Mouse (Mus musculus): ENCODE results near the gene Fam213b. TPM values are rescaled to one million over a fixed set of nuclear protein-coding genes. Genes with fewer than 3 reads are reported as not detected.
A peak's percentile ranks its signal among the peaks of the same experiment; 100 is the strongest.

Fam213b gene
- polyA plus RNA-seq, 1 experiment from 2014 or later: 45.9 TPM

DNA sequence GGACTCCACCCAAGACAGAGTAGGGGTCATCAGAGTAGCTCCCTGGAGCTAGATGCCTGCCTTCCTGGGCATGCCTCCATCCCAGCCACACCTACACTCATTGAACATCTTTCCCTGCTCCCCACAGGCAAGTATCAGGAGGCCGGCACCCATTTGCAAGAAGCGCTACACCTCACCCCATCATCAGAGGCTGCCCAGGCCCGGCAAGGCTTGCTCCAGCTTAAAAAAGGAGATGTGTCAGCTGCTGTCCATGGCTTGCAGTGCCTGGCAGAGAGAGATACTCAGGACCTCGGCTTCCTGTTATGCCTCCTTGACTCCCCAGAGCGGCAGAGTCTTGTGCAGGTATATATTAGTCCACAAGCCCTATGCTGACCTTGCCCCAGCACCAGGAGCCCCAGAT, 37.0 kb downstream of the Fam213b start:
- H3K4me3 ChIP-seq (ENCODE audit: low read depth, low read length): no peak overlapping the region
- 0 out of 2 replicates have a peak, but pooled peaks cover 9% of the 10 kb centered on the region for H3K27me3 ChIP-seq (replicated peaks; ENCODE audit: control insufficient read depth, insufficient read depth, low read length)
- DNase-seq (ENCODE audit: low spot score) (no peak), ATAC-seq (no peak)
- 78% methylated on average over 5 of the region's 5 CpGs for WGBS
- no peaks in the 10 kb centered on the region for H3K36me3 ChIP-seq (ENCODE audit: control insufficient read depth, insufficient read depth, low read length)
- peaks cover 4% of the 10 kb centered on the region; the same call in 1 of the 2 replicates for H3K4me1 ChIP-seq (ENCODE audit: control insufficient read depth, insufficient read depth, low read length)
- H3K27ac ChIP-seq (ENCODE audit: low read depth, low read length): no peak overlapping the region
- no peak overlapping the region for H3K9ac ChIP-seq (ENCODE audit: low read length)
- no peak overlapping the region for H3K4me2 ChIP-seq (ENCODE audit: low read length)
- H3K9me3 ChIP-seq (replicated peaks; ENCODE audit: control insufficient read depth, low read length): no peaks in the 10 kb centered on the region

DNA sequence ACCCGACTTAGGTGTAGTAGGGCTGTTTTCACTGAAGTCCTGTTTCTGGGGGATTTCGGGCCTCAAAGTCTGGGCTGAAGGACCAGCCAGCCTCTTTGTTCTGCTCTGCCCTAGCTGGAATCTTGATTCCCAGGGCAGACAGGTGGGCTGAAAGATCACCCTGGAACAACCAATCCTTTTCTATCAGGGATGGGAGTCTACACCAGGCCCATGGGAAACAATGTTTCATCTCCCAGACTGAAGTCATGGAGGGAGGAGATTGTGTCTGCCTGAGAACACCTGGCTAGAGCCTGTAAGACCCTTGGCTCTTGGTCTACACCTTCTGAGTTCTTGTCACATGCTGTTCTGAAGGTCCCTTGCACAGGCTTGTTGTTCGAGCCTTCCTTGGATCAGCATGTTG, 40.3 kb downstream of the Fam213b start:
- 0 out of 2 replicates have a peak, but pooled peaks cover 4% of the 10 kb centered on the region for H3K4me1 ChIP-seq (ENCODE audit: control insufficient read depth, insufficient read depth, low read length)
- DNase-seq (ENCODE audit: low spot score) (no peak), ATAC-seq (no peak)
- H3K27me3 ChIP-seq (replicated peaks; ENCODE audit: control insufficient read depth, insufficient read depth, low read length): peaks cover 33% of the 10 kb centered on the region
- no peak overlapping the region for H3K9ac ChIP-seq (ENCODE audit: low read length)
- no peak overlapping the region for H3K4me3 ChIP-seq (ENCODE audit: low read depth, low read length)
- H3K36me3 ChIP-seq (ENCODE audit: control insufficient read depth, insufficient read depth, low read length): no peaks in the 10 kb centered on the region
- H3K27ac ChIP-seq (ENCODE audit: low read depth, low read length): no peak overlapping the region
- no peaks in the 10 kb centered on the region for H3K9me3 ChIP-seq (replicated peaks; ENCODE audit: control insufficient read depth, low read length)
- H3K4me2 ChIP-seq (ENCODE audit: low read length): no peak overlapping the region
- WGBS: 80% methylated on average over 3 of the region's 3 CpGs

DNA sequence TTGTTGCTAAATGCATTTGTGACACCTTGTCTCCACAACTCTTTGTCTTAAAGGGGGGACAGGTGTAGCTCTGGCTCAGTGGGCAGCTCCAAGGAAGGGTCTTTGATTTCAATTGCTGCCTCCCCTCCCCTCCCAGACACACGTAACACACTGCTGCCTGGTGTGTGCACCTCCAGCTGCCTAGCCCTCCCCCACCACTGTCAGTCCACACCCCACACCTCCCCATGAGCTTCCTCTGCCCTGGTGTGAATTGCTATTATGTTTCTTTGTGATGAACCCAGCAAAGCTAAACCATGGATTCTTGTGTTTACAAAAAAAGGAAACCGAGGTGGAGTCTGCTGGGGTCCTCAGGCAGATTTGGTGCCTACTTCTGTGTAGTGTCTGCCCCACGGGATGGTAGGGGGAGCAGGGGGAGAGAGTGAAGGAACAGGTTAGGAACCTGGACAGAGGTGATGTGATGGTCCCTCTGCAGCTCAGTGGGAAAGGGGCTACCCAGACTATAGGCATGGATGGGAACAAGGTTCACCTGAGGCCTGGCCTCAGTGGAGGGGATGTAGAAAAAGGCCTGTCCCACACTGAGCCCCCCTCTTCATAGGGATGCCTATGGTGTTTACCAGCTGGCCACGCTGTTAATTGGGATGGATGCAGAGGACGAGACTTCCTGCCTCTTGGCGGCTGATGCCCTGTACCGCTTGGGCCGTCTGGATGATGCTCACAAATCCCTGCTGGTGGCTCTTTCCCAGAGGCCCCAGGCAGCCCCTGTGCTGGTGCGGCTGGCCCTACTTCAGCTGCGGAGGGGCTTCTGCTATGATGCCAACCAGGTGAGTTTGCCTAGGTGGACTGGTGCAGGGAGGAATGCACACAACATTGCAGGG, 41.3 kb downstream of the Fam213b start:
- Histone ChIP-seq H3K27me3 (replicated peaks; ENCODE audit: control insufficient read depth, insufficient read depth, low read length) (peaks cover 34% of the 10 kb centered on the region), H3K4me1 (ENCODE audit: control insufficient read depth, insufficient read depth, low read length) (0 out of 2 replicates have a peak, but pooled peaks cover 4% of the 10 kb centered on the region)
- no peak for DNase-seq (ENCODE audit: low spot score)

DNA sequence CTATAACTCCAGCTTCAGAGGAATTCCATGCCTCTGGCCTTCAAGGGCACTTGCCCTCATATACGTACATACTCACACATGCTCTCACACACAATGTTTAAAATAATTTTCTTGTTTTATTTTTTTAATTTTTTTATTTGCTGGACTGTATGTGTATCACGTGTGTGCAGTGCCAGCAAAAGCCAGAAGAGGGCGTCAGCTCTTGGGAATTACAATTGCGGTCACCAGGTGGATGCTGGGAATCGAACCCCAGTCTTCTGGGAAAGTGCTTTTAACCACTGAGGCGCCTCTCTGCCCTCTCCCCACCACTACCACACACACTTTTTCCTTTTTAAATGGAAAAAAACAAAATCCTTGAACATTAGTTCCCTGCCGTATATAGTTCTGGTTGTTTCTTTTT, 42.1 kb downstream of the Fam213b start:
- H3K4me2 ChIP-seq (ENCODE audit: low read length): peak overlapping the region; percentile 73; the same call in 1 of the 2 replicates
- H3K27ac ChIP-seq (ENCODE audit: low read depth, low read length): peak overlapping the region; percentile 75; the same call in 1 of the 2 replicates
- H3K9ac ChIP-seq (ENCODE audit: low read length): no peak overlapping the region
- no peaks in the 10 kb centered on the region for H3K9me3 ChIP-seq (replicated peaks; ENCODE audit: control insufficient read depth, low read length)
- ATAC-seq (no peak), DNase-seq (ENCODE audit: low spot score) (no peak)
- H3K4me3 ChIP-seq (ENCODE audit: low read depth, low read length): peak overlapping the region; percentile 45; the same call in 1 of the 2 replicates
- 0 out of 2 replicates have a peak, but pooled peaks cover 4% of the 10 kb centered on the region for H3K4me1 ChIP-seq (ENCODE audit: control insufficient read depth, insufficient read depth, low read length)
- WGBS: 91% methylated on average over 7 of the region's 7 CpGs
- no peaks in the 10 kb centered on the region for H3K36me3 ChIP-seq (ENCODE audit: control insufficient read depth, insufficient read depth, low read length)
- peaks cover 34% of the 10 kb centered on the region for H3K27me3 ChIP-seq (replicated peaks; ENCODE audit: control insufficient read depth, insufficient read depth, low read length)

More for the DNA sequence above, 41.3 kb downstream of the Fam213b start:
- Histone ChIP-seq H3K9me3 (replicated peaks; ENCODE audit: control insufficient read depth, low read length) (no peaks in the 10 kb centered on the region), H3K36me3 (ENCODE audit: control insufficient read depth, insufficient read depth, low read length) (no peaks in the 10 kb centered on the region), H3K27ac (ENCODE audit: low read depth, low read length) (no peak overlapping the region), H3K9ac (ENCODE audit: low read length) (no peak overlapping the region), H3K4me2 (ENCODE audit: low read length) (no peak overlapping the region), H3K4me3 (ENCODE audit: low read depth, low read length) (no peak overlapping the region)
- 79% methylated on average over 10 of the region's 10 CpGs for WGBS
- no peak for ATAC-seq

DNA sequence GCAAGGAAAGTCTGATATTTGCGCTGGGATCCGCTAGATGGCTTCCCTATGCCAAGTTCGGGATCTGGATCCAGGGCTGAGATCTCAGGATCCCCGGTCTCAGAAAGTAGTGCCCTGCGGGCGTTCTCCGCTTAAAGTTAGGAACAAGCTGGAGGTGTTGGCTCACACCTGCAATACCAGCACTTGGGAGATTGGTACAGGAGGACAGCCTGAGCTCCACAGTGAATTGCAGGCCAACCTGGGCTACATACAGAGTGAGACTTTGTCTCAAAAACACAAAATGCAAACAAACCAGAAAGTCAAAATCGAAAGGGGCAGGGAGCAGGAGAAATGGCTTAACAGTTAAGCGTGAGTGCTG, 42.5 kb downstream of the Fam213b start:
- H3K4me3 ChIP-seq (ENCODE audit: low read depth, low read length): peak overlapping the region; percentile 45
- H3K36me3 ChIP-seq (ENCODE audit: control insufficient read depth, insufficient read depth, low read length): no peaks in the 10 kb centered on the region
- peaks cover 34% of the 10 kb centered on the region for H3K27me3 ChIP-seq (replicated peaks; ENCODE audit: control insufficient read depth, insufficient read depth, low read length)
- H3K4me2 ChIP-seq (ENCODE audit: low read length): peak overlapping the region; percentile 73
- DNase-seq (ENCODE audit: low spot score) (no peak), ATAC-seq (no peak)
- WGBS: 15% methylated on average over 9 of the region's 9 CpGs
- H3K27ac ChIP-seq (ENCODE audit: low read depth, low read length): peak overlapping the region; percentile 75; the same call in 1 of the 2 replicates
- peak overlapping the region; percentile 65; the same call in 1 of the 2 replicates for H3K9ac ChIP-seq (ENCODE audit: low read length)
- 0 out of 2 replicates have a peak, but pooled peaks cover 4% of the 10 kb centered on the region for H3K4me1 ChIP-seq (ENCODE audit: control insufficient read depth, insufficient read depth, low read length)
- no peaks in the 10 kb centered on the region for H3K9me3 ChIP-seq (replicated peaks; ENCODE audit: control insufficient read depth, low read length)

DNA sequence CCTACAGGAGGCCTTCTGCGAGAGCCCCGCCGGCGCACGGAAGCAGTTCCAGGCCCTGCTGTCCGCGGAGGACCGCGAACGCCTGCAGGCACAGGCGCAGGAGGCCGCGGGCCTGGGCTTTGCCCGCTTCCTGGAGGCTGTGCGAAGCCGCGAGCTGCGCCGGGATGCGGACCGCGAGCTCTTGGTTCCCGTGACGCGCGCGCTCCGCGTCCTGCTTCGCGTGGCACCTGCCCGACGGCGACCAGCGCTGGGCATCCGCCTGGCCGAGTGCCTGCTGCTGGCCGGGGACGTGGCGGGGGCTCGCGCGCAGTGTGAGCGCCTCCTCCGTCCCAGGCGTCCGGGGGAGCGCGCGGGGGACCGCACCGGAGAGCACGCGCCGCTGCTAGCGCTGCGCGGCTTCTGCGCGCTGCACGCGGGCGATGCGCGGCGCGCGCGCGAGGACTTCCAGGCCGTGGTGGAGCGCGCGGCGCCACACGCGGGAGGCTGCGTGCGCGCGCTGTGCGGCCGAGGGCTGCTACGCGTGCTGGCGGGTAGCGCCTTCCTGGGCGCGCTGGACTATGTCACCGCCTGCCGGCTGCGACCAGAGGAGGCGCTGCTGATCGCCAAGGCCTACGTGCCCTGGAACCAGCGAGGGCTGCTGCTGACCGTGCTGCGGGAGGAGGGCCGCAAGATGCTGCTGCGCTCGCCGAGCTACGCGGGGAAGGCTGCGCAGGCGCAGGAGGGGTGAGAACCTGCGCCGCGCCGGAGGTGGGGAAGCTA, 43.0 kb downstream of the Fam213b start:
- Histone ChIP-seq H3K27me3 (replicated peaks; ENCODE audit: control insufficient read depth, insufficient read depth, low read length) (peaks cover 34% of the 10 kb centered on the region), H3K9me3 (replicated peaks; ENCODE audit: control insufficient read depth, low read length) (no peaks in the 10 kb centered on the region), H3K4me1 (ENCODE audit: control insufficient read depth, insufficient read depth, low read length) (0 out of 2 replicates have a peak, but pooled peaks cover 4% of the 10 kb centered on the region), H3K9ac (ENCODE audit: low read length) (peak overlapping the region; percentile 65), H3K36me3 (ENCODE audit: control insufficient read depth, insufficient read depth, low read length) (no peaks in the 10 kb centered on the region), H3K4me3 (ENCODE audit: low read depth, low read length) (peak overlapping the region; percentile 45), H3K4me2 (ENCODE audit: low read length) (peak overlapping the region; percentile 73), H3K27ac (ENCODE audit: low read depth, low read length) (peak overlapping the region; percentile 75)
- ATAC-seq (peak; percentile 97), DNase-seq (ENCODE audit: low spot score) (peak; percentile 95)
- under 1% methylated on average over 72 of the region's 110 CpGs for WGBS

DNA sequence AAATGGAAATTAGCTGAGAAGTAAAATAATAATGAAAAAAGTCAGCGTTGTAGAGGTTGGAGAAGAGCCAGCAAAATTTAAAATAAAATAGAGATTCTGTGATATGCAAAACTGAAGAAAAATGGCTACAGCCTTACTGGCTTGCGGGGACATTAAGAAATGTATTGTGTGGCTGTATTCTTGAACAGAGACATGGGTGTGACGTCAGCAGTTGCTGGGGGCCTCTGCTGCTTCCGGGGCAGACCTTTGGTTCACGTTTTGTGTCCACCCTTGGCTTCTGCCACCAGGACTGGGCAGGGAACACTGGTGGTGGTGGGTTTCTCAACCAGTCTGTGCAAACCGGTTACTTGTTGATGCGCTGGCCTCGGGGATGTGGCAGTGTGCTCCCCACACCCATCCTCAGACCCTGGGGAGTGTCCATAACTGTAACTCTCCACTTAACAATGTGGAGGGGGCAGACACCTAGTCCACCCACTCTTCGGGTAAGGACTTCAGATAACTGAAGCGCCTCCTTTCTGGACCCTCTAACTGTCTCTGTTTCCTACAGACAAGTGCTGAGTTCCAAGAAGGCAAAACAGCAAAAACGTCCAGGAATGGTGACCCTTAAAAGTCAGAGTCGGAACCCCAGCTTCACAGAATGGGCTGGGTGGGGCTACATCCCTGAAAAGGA, 44.1 kb downstream of the Fam213b start:
- no peaks in the 10 kb centered on the region for H3K9me3 ChIP-seq (replicated peaks; ENCODE audit: control insufficient read depth, low read length)
- ATAC-seq (no peak), DNase-seq (ENCODE audit: low spot score) (no peak)
- H3K4me1 ChIP-seq (ENCODE audit: control insufficient read depth, insufficient read depth, low read length): 0 out of 2 replicates have a peak, but pooled peaks cover 4% of the 10 kb centered on the region
- no peak overlapping the region for H3K9ac ChIP-seq (ENCODE audit: low read length)
- H3K36me3 ChIP-seq (ENCODE audit: control insufficient read depth, insufficient read depth, low read length): no peaks in the 10 kb centered on the region
- H3K4me3 ChIP-seq (ENCODE audit: low read depth, low read length): no peak overlapping the region
- WGBS: 58% methylated on average over 12 of the region's 12 CpGs
- peaks cover 34% of the 10 kb centered on the region for H3K27me3 ChIP-seq (replicated peaks; ENCODE audit: control insufficient read depth, insufficient read depth, low read length)
- no peak overlapping the region for H3K27ac ChIP-seq (ENCODE audit: low read depth, low read length)
- peak overlapping the region; percentile 73; the same call in 1 of the 2 replicates for H3K4me2 ChIP-seq (ENCODE audit: low read length)

DNA sequence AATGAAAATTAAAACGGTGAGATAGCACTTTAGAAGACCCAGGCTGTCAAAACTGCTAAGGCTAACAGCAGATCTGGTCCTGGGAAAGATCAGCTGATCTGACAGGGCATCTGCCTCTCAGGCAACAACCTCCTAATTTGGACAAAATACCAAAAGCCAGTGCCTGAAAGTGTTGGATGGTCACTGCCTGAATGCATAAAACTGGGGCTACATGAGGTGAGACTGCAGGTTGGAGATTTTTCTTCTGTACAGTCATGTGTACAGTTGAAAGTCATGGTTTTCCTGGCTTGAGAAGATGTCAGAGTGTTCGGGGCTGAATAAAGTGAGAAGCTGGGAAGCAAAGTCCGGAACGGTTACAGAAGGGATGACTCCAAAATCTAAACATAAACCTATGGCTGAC, 45.1 kb downstream of the Fam213b start:
- 0 out of 2 replicates have a peak, but pooled peaks cover 4% of the 10 kb centered on the region for H3K4me1 ChIP-seq (ENCODE audit: control insufficient read depth, insufficient read depth, low read length)
- H3K9ac ChIP-seq (ENCODE audit: low read length): no peak overlapping the region
- ATAC-seq (no peak), DNase-seq (ENCODE audit: low spot score) (no peak)
- no peak overlapping the region for H3K4me2 ChIP-seq (ENCODE audit: low read length)
- H3K4me3 ChIP-seq (ENCODE audit: low read depth, low read length): no peak overlapping the region
- 78% methylated on average over 4 of the region's 4 CpGs for WGBS
- H3K36me3 ChIP-seq (ENCODE audit: control insufficient read depth, insufficient read depth, low read length): no peaks in the 10 kb centered on the region
- no peak overlapping the region for H3K27ac ChIP-seq (ENCODE audit: low read depth, low read length)
- peaks cover 26% of the 10 kb centered on the region for H3K27me3 ChIP-seq (replicated peaks; ENCODE audit: control insufficient read depth, insufficient read depth, low read length)
- no peaks in the 10 kb centered on the region for H3K9me3 ChIP-seq (replicated peaks; ENCODE audit: control insufficient read depth, low read length)
